8 mouse cellular contexts compared by ENCODE assay signal in genomic region chr5:111891261-111891693, GRCm38 (mm10).
A peak's percentile ranks its signal among the peaks of the same experiment; 100 is the strongest.
DNase-seq lines count a peak whose midpoint lies in the region; ATAC-seq and TF ChIP-seq lines count a peak whose summit lies in the region.
"Had no signal": no experiment of that assay in that cellular context is flagged by ENCODE, and none has a peak within 500 bp of the region (broad histone marks: within the 10 kb centered on the region; RNA-seq: fewer than 3 reads in every experiment).

No protein-coding gene starts in this region.

- no peaks in the 10 kb centered on the region for H3K27me3 ChIP-seq in embryonic facial prominence, embryonic 14.5 days (replicated peaks; ENCODE audit: control insufficient read depth, insufficient read depth, low read length)
- peaks cover 12% of the 10 kb centered on the region for H3K27me3 ChIP-seq in heart, embryonic 14.5 days (ENCODE audit: control insufficient read depth, insufficient read depth, low read length)
- no peaks in the 10 kb centered on the region for H3K27me3 ChIP-seq in lung, embryonic 14.5 days (ENCODE audit: insufficient read depth, low read length)
- H3K27me3 ChIP-seq: liver, embryonic 15.5 days had no signal

- no peak for TF ChIP-seq CTCF in lung, embryonic 14.5 days (IDR thresholded peaks at IDR 0.05; ENCODE audit: low read depth)

- ATAC-seq in embryonic facial prominence, embryonic 14.5 days (ENCODE audit: low read depth), result peak; percentile 61
- no peak for ATAC-seq in heart, embryonic 14.5 days (ENCODE audit: insufficient number of reproducible peaks, insufficient read depth, low FRiP score, low read depth)
- ATAC-seq in lung, embryonic 14.5 days (ENCODE audit: insufficient read depth), result peak; percentile 35
- no peak for ATAC-seq in erythroblast, adult 5-6 weeks (replicated peaks; ENCODE audit: low FRiP score, poor library complexity, severe bottlenecking)

- H3K27ac ChIP-seq in embryonic facial prominence, embryonic 14.5 days (replicated peaks; ENCODE audit: low read depth, low read length), result peak overlapping the region; percentile 92
- peak overlapping the region; percentile 27 to 66 for H3K27ac ChIP-seq in heart, embryonic 14.5 days (replicated peaks in 1 of 2; ENCODE audit: control insufficient read depth in 1 of 2, insufficient read depth in 1 of 2, low read depth in 2 of 2, low read length in 2 of 2)
- peak overlapping the region; percentile 96 for H3K27ac ChIP-seq in lung, embryonic 14.5 days (ENCODE audit: low read depth)
- H3K27ac ChIP-seq: liver, embryonic 15.5 days had no signal

- 21% methylated on average over 8 of the region's 8 CpGs for WGBS in embryonic facial prominence, embryonic 14.5 days
- WGBS in heart, embryonic 14.5 days, result 53% methylated on average over 8 of the region's 8 CpGs
- 27% methylated on average over 8 of the region's 8 CpGs for WGBS in lung, embryonic 14.5 days

- no peaks in the 10 kb centered on the region for H3K36me3 ChIP-seq in embryonic facial prominence, embryonic 14.5 days (ENCODE audit: control insufficient read depth, insufficient read depth, low read length)
- H3K36me3 ChIP-seq in heart, embryonic 14.5 days (ENCODE audit: control insufficient read depth, insufficient read depth, low read length), result no peaks in the 10 kb centered on the region
- no peaks in the 10 kb centered on the region for H3K36me3 ChIP-seq in lung, embryonic 14.5 days (ENCODE audit: insufficient read depth)
- H3K36me3 ChIP-seq: liver, embryonic 15.5 days had no signal

- H3K9ac ChIP-seq in embryonic facial prominence, embryonic 14.5 days (ENCODE audit: low read depth, low read length), result no peak overlapping the region
- H3K9ac ChIP-seq in heart, embryonic 14.5 days (ENCODE audit: low read length), result no peak overlapping the region
- no peak overlapping the region for H3K9ac ChIP-seq in lung, embryonic 14.5 days
- H3K9ac ChIP-seq: liver, embryonic 15.5 days had no signal

- peak; percentile 92 for DNase-seq in NIH3T3 (ENCODE audit: low read depth)
- peak; percentile 94 for DNase-seq in embryonic facial prominence, embryonic 14.5 days (ENCODE audit: low spot score)
- DNase-seq in lung, embryonic 14.5 days, result peak; percentile 79
- DNase-seq in layer of hippocampus, adult 8-10 months (ENCODE audit: low spot score in 2 of 2), result no peak
- DNase-seq in B cell, adult 2 months, result no peak

- H3K4me1 ChIP-seq in embryonic facial prominence, embryonic 14.5 days (ENCODE audit: control insufficient read depth, insufficient read depth, low read length), result peaks cover 52% of the 10 kb centered on the region
- peaks cover 11 to 12% of the 10 kb centered on the region in 2 experiments; a peak in 3 of 4 replicates for H3K4me1 ChIP-seq in heart, embryonic 14.5 days (ENCODE audit: control insufficient read depth in 2 of 2, insufficient read depth in 2 of 2, low read length in 2 of 2)
- peaks cover 26% of the 10 kb centered on the region for H3K4me1 ChIP-seq in lung, embryonic 14.5 days (ENCODE audit: insufficient read depth)
- H3K4me1 ChIP-seq: liver, embryonic 15.5 days had no signal

- H3K4me2 ChIP-seq in embryonic facial prominence, embryonic 14.5 days (ENCODE audit: low read depth, low read length), result peak overlapping the region; percentile 16
- H3K4me2 ChIP-seq in heart, embryonic 14.5 days (ENCODE audit: low read length), result no peak overlapping the region
- H3K4me2 ChIP-seq in lung, embryonic 14.5 days, result peak overlapping the region; percentile 39
- H3K4me2 ChIP-seq: liver, embryonic 15.5 days had no signal

- H3K4me3 ChIP-seq in embryonic facial prominence, embryonic 14.5 days (ENCODE audit: low read depth, low read length), result no peak overlapping the region
- no peak overlapping the region for H3K4me3 ChIP-seq in heart, embryonic 14.5 days (ENCODE audit: control insufficient read depth in 1 of 2, insufficient read depth in 1 of 2, low read depth in 1 of 2, low read length in 2 of 2)
- no peak overlapping the region for H3K4me3 ChIP-seq in lung, embryonic 14.5 days (ENCODE audit: low read depth, low read length)
- H3K4me3 ChIP-seq: liver, embryonic 15.5 days had no signal

- H3K9me3 ChIP-seq in embryonic facial prominence, embryonic 14.5 days (ENCODE audit: control insufficient read depth, low read length), result no peaks in the 10 kb centered on the region
- no peaks in the 10 kb centered on the region for H3K9me3 ChIP-seq in heart, embryonic 14.5 days (ENCODE audit: control insufficient read depth, low read length)
- H3K9me3 ChIP-seq in lung, embryonic 14.5 days (ENCODE audit: low read depth, low read length), result no peaks in the 10 kb centered on the region
- H3K9me3 ChIP-seq: liver, embryonic 15.5 days had no signal

Comparison
In these comparisons a context has a peak if more than half of its experiments do, and no peak if none do; other contexts are left out.
1. DNase-seq: peak in NIH3T3 (single experiment), embryonic facial prominence, embryonic 14.5 days (single experiment) and lung, embryonic 14.5 days (single experiment); none in layer of hippocampus, adult 8-10 months (0 of 2) and B cell, adult 2 months (0 of 2).
2. ATAC-seq: peak in embryonic facial prominence, embryonic 14.5 days (single experiment) and lung, embryonic 14.5 days (single experiment); none in heart, embryonic 14.5 days (single experiment) and erythroblast, adult 5-6 weeks (single experiment).
3. Peak in every context shown above with its lines, with median percentiles within 50 percentile points of each other: H3K27ac ChIP-seq.